Mouse (Mus musculus) CD4-positive, CD25-positive, alpha-beta regulatory T cell, adult 2 months (primary cell): ENCODE results near the gene Nav2.

Experiments used
- DNase-seq: peaks from one replicate; pipeline ENCODE4 v3.0.0-alpha.2; 2012; ENCODE audit warnings: low read depth, low spot score

Gene Nav2

GRCm38 (mm10) chr7:48888751-48889150 is 19.8 kb upstream of the Nav2 start:
- no peak for DNase-seq

DNA sequence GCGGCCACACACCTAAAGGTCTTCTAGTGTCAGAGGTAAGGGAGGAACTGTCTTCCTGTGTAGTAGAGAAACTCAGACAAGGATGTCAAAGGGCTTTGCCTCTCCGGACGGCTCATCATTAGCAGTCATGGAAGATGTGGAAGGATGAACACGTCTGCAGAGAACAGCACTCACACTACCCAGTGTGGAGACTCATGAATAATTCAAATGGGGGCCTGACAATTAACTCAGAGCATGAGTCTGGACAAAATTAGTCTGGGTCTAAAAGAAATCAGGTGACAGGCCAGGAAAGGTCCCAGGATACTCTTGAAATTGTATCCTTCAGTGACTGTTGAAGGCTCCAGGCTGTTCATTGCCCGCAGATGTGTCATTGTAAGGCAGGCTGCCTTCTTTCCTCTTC is 17.5 kb upstream of the Nav2 start:
- DNase-seq: no peak

DNA sequence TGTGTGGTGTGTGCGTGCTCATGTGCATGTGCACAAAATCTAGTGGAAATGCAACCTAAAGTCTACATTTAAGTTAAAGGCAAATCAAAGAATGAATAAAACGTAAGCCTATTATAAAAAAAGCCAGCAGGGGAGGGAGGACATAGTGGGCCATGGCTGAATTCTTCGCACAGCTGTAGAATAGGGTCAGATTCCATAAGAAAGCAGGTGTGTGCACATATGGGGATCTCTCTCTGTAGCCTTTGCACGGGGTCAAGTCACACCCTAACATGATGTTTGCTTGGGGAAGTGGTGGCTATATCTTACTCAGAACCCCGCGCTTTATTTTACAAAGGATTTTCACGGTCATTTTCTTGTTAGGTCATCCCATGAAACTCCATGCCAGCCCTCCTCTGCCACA is 15.4 kb upstream of the Nav2 start:
- no peak for DNase-seq

DNA sequence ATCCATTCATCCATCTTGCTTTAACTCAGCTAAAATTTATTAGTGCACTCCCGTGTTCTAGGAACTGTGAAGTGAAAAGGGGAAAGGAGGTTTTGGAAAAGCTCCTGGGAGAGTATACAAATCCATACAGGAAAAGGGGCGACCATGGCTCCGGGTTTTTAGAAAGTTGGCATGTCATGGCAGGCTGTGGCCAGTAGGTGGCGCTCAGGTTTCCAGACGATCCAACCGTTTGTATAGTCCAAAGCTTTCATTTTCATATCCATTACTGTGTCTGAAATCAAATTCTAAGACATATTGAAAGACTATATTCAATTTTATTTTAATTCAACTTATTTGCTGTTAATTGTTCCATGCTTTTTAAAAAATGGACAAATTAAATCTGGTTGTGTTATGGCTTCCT is 14.4 kb upstream of the Nav2 start:
- DNase-seq: peak; percentile 75

DNA sequence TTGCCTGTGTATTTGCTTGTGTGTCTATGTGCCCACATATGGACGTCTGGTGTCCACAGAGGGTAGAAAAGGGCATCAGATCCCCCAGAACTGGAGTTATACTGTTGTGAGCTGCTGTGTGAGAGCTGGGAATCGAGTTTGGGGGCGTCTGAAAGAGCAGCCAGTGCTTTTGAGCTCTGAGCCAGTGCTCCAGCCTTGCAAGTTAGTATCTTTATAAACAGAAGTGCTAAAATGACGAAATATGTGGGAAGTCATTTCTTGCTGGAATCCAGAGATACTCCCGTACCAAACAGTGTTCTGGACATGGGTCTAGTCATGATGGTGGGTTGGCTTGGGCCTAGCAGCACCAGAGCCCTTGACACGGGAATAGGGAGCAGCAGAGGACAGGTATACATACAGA is 13.8 kb upstream of the Nav2 start:
- DNase-seq: no peak

GRCm38 (mm10) chr7:48895475-48895874 is 13.0 kb upstream of the Nav2 start:
- DNase-seq: no peak

DNA sequence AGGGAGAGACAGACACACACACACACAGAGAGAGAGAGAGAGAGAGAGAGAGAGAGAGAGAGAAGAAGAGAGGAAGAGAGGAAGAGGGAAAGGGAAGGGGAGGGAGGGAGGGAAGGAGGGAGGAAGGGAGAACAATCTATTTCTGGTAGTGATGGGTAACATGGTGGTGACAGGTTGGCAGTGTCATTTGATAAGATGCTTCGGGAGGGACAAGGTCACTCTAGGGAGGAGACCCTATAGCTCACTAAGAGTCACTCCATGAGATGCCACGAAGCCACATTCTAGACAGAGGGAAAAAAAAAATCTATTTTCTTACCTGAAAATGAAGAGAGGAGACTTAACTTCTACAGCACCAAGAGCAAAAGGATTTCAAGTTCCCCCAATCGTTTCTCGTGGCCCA is 12.5 kb upstream of the Nav2 start:
- no peak for DNase-seq

GRCm38 (mm10) chr7:48897539-48898163 is 10.9 kb upstream of the Nav2 start:
- DNase-seq: no peak

- peak; percentile 32 for DNase-seq
These were observed 10.1 kb upstream of the Nav2 start for GRCm38 (mm10) chr7:48898416-48898815.

DNA sequence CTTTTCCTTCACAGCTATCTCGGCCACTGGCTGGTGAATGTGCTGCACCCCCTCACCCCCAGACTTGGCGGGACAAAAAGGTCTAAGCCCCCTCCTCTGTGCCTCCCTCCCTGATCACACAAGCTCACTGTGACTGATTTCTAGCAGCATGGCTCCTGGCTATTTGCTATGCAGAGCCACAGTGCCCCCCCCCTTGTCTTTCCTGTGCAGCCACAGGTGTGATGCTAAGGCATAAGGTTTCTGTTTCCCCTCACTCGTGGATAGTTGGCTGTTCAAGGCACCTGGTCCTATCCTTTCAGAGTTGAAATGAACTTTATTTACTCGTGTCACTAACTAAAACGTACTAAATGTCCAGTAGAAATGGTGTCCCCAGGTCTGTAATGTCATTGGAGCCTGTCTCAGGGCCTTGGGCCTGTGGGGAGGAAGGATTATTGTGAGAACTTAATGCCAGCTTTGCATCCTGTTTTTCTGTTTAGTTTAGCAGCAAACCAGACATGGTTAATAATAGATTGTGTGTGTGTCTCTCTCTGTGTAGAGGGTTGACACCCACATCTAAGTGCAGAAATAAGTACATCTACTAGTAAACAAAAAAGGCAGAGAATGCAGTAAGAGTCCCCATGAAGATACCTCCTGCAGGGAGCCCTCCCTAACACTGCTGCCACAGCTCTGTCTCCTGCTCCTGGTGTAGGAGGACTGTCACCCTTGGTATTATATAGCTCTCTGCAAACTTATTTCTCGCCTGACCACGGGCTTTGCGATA is 7.9 kb upstream of the Nav2 start:
- DNase-seq: peak; percentile 35

DNA sequence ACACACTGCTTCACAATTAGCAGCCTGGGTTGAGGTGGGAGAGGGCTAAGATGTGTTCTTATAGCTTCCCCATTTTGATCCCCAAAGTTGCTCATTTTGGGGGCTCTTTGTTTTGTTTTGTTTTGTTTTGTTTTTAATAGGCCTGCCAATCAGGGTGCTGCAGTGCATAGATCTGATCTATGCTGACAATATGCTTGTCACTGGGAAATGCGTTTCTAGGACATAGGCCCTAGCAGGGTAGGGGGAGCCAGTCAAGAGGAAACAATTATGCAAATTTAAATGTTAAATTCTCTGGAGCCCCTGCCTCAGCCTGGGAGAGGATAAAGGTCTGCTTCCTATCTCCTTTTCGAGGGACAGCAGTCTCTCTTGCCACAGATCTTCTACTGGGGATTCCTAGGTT is 6.1 kb upstream of the Nav2 start:
- no peak for DNase-seq

DNA sequence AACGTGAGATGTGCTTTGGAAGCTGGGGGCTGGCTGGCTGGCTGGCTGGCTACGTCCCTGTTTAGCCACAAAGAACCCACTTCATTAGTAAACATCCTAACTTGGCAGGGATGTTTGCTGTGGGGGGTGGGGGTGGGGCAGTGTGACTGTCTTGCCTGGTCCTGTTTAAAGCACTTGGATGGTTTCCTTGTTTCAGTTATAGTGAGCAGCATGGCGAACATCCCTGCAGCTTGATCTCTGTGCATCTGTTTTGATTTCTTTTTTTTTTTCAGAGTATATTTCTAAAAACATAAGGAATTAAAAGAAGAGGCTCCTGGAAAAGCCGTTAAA is 791 bp downstream of the Nav2 start:
- no peak for DNase-seq

DNA sequence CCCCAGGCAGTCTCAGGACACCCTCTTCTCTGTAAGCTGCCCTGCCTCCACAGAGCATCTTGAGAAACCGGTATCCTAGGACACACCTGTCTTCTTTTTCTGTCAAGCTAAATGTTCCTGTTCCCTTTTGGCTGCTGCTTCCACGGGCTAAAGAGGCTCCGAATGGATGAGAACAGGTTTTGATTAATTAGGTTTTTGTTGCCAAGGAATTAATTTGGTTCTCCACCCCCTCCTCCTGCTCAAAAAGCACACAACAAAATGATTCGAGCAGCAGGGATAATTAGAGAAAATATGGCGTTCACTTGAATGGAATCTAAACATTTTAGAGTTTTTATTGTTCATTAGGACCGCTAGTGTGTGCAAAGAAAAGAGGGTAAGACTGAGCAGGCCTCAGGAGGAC is 1.8 kb downstream of the Nav2 start:
- no peak for DNase-seq

- DNase-seq: no peak
These were observed 2.6 kb downstream of the Nav2 start for GRCm38 (mm10) chr7:48911146-48911545.

DNA sequence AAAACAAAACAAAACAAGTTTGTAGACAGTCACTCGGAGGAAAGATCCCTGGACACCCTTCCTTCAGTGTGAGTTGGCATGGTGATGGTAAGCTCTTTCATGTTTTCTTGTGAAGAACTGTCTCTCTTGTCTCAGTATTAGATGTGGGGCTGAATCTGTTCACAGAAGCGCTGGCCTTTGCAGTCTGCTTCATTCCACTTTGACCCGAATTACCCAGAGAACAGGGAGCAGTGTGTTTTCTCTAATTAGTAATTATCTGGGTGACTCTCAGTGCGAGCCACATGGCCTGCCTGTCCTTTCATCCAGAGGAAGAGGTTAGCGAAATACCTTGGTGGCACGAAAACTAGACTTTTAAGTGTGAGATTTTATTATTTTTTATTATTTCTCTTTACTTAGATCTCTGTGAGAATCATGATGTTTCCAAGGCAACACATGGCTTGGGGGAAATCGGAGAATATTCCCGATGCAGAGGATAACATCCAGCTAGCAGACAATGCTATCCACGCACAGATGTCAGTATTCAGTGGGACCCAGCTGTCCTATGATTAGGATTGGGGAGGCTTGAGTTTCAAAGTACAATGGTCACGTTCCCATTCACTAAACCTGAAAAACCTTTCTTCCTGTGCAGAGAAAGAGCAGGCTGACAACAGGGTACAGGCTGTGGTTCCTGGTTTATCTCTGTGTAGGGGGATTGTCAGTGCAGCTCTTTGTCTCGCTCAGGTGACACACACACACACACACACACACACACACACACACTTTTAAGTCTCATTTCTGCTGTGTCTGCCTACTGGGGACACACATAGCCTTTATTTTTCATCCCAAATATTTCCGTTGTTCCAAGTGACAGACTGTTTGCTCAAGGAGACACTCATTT is 6.4 kb downstream of the Nav2 start:
- DNase-seq: no peak

- DNase-seq: no peak
These were observed 8.9 kb downstream of the Nav2 start for GRCm38 (mm10) chr7:48917463-48917862.

GRCm38 (mm10) chr7:48917988-48918387 is 9.5 kb downstream of the Nav2 start:
- no peak for DNase-seq

GRCm38 (mm10) chr7:48918389-48918788 is 9.9 kb downstream of the Nav2 start:
- DNase-seq: no peak

- no peak for DNase-seq
These were observed 15.1 kb downstream of the Nav2 start for GRCm38 (mm10) chr7:48923620-48924019.

GRCm38 (mm10) chr7:48925214-48925613 is 16.7 kb downstream of the Nav2 start:
- DNase-seq: no peak

DNA sequence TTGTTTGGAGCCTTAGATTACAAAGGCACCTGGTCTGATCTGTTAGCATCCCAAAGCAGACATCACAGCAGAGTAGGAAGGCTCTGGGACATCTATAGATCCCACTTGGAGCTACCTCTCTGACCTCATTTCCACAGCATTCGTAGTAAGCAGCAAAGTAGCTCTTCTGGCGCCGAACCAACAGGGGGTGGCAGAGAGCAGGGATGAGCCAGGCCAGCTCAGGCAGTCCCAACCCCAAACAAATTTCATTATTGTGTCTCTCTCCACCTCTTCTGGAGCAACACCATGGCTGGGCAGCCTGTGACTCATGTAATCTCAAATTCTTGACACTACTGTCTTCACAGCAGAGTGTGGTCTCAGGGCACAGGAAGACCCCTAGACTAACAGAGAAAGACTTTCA is 19.8 kb downstream of the Nav2 start:
- peak; percentile 68 for DNase-seq

DNA sequence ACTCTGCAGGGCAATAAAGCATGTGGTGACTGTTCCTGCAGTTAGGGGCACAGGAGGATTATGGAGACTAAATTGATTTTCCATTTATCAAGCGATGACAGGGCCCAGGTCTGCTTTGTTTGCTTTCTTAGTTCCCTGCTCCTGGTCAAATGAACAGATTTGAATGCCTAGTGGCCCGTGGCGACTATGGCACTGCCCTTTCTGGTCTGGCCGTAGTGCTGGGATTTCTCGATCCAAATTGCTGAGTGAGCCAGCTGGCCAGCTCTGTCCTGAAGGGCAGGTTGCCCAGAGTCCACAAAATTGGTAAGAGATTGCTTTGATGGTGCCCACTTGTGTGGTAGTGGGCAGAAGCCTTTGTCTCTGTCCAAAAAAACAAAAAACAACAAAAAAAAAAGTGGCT is 21.9 kb downstream of the Nav2 start:
- no peak for DNase-seq

DNA sequence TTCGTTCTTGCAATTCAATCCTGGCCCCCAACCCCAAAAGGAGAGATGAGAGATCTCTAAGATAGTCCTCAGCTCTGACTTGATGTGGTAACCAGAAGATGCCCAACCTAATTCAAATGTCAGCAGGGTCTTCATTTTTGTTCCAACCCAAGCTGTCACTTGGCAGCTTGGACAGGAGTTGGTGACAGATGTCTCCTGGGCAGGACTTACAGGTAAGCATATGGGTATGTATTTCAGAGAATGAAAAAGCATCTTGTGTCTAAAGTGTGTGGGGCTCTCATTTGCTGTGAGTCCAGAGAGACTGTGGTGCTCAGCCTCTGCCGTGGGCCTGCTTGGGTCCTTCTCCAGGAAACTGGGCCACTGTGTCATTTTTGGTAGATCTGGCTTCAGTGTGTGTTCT is 23.6 kb downstream of the Nav2 start:
- DNase-seq: no peak
